Mouse (Mus musculus) monocyte, adult 59 days (primary cell): ENCODE results near the gene Prr13. TPM values are rescaled to one million over a fixed set of nuclear protein-coding genes. Genes with fewer than 3 reads are reported as not detected.

Experiments used
- total RNA-seq, 2 experiments: library from RNA; stranded (reverse); gene quantifications; one replicate each; pipeline ENCODE4 v1.2.4; 2023

Prr13 gene
- 100 to 1,000 TPM; 272 to 309 TPM for total RNA-seq

GRCm38 (mm10) chr15:102458904-102459317 lies at the start of gene Prr13:
Prr13 (plus strand) TSS chr15:102459028.

GRCm38 (mm10) chr15:102445146-102445545 lies 13.7 kb upstream of the Prr13 start, which contains the start of gene Amhr2:
Amhr2 (plus strand) TSS chr15:102445367.

GRCm38 (mm10) chr15:102470183-102470604 lies 11.4 kb downstream of the Prr13 start, which contains the start of gene Pcbp2:
Pcbp2 (plus strand) TSS chr15:102470539.

GRCm38 (mm10) chr15:102503447-102503846 lies 44.6 kb downstream of the Prr13 start, which contains the start of gene Gm10337:
Gm10337 (plus strand) TSS chr15:102503722.

Other genes with a start within 250 kb of the Prr13 start
- 100 to 1,000 TPM; 452 to 480 TPM for gene Itgb7, start 227.1 kb upstream of the Prr13 start, total RNA-seq
- gene Rarg, start 201.5 kb upstream of the Prr13 start, total RNA-seq: 10 to 100 TPM; 92.1 to 98.7 TPM
- gene Gm9918, start 188.5 kb upstream of the Prr13 start, total RNA-seq: not detected
- 10 to 100 TPM; 61.9 to 62.3 TPM for gene Mfsd5, start 179.6 kb upstream of the Prr13 start, total RNA-seq
- 1 to 10 TPM; 6.8 to 7.2 TPM for gene Espl1, start 162.8 kb upstream of the Prr13 start, total RNA-seq
- gene Pfdn5, start 132.9 kb upstream of the Prr13 start, total RNA-seq: 100 to 1,000 TPM; 450 to 458 TPM
- gene Myg1, start 127.3 kb upstream of the Prr13 start, total RNA-seq: 10 to 100 TPM; 30.1 to 40.6 TPM
- 10 to 100 TPM; 24.3 to 28.5 TPM for gene Aaas, start 108.3 kb upstream of the Prr13 start, total RNA-seq
- gene Sp7, start 91.8 kb upstream of the Prr13 start, total RNA-seq: not detected
- 100 to 1,000 TPM; 147 to 181 TPM for gene Sp1, start 52.9 kb upstream of the Prr13 start, total RNA-seq
- gene Amhr2, start 13.7 kb upstream of the Prr13 start, total RNA-seq: not detected
- gene Pcbp2, start 11.5 kb downstream of the Prr13 start, total RNA-seq: 100 to 1,000 TPM; 637 to 654 TPM
- 10 to 100 TPM in 1 of 2 experiments, 1 to 10 TPM in 1; 7.0 to 10.1 TPM for gene Gm10337, start 44.7 kb downstream of the Prr13 start, total RNA-seq
- under 1 TPM; 0.55 to 0.82 TPM for gene Map3k12, start 58.0 kb downstream of the Prr13 start, total RNA-seq
- gene Tarbp2, start 59.2 kb downstream of the Prr13 start, total RNA-seq: 10 to 100 TPM; 22.3 to 28.1 TPM
- gene Npff, start 65.9 kb downstream of the Prr13 start, total RNA-seq: 10 to 100 TPM in 1 of 2 experiments, 1 to 10 TPM in 1; 8.2 to 11.4 TPM
- 1 to 10 TPM in 1 of 2 experiments, not detected in 1; 4.6 TPM for gene Gm28047, start 166.0 kb downstream of the Prr13 start, total RNA-seq
- 100 to 1,000 TPM; 122 to 129 TPM for gene Atf7, start 166.4 kb downstream of the Prr13 start, total RNA-seq
- gene Atp5g2, start 213.3 kb downstream of the Prr13 start, total RNA-seq: 1 to 10 TPM in 1 of 2 experiments, under 1 TPM in 1; 0.91 to 1.7 TPM